Mouse (Mus musculus) heart, postnatal 0 days (tissue): Measurements from ENCODE around the gene Gnb2.

Experiments used
- CTCF ChIP-seq: IDR thresholded peaks from 2 replicates; pipeline ENCODE4 v1.5.1; 2016; ENCODE audit warnings: antibody characterized with exemption, control low read depth, low read depth
- EP300 ChIP-seq: IDR thresholded peaks from 2 replicates; pipeline ENCODE4 v1.6.1; 2016; ENCODE audit warnings: antibody characterized with exemption, low read depth

DNA sequence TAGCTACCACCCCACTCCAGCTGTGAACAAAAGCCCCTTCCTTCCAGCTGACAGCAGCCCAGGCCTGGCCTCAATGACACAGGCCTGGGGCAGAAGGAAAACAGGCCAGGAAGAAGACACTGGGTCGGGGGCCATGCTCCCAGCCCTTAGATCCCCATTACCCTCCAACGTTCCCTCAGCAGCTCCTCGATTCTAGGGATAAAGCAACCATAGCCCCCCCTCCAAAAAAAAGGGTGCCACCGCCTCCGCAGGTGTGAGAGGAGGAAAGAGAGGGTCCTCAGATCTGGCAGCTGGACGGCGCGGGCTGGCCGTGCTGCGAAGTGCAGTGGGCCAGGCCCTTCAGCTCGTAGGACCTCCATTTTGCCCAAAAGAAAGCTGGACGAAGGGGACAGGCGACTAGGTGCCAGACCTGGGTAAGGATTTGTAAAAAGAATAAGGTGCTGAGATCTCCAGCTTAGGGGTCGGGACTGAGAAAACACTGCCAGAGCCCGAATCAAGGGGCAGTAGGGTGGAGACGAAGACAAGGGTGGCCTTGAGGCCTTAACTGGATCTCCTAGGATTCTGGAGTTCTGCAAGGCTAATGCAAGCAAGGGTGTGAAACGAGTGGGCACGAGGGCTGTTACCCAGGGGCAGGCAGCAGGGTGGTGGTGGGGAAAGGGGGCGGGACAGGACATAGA is 1.0 kb downstream of the Gnb2 start:
- TF ChIP-seq CTCF (no peak), EP300 (no peak)
